Mouse (Mus musculus) bone marrow, adult 2 months (tissue): ENCODE measurements around the gene Krt10.

Source experiments
- CTCF ChIP-seq: fragments of 200-500 bp; IDR thresholded peaks from 2 replicates; pipeline ENCODE4 v1.5.1; 2011; ENCODE audit warnings: low read length, control low read depth; ENCODE audit not compliant: control insufficient read depth, insufficient read depth
- POLR2A ChIP-seq: fragments of 200-500 bp; IDR thresholded peaks from 2 replicates; pipeline ENCODE4 v1.6.1; 2011; ENCODE audit warnings: low read depth, mild to moderate bottlenecking, control low read depth, low read length, borderline replicate concordance; ENCODE audit not compliant: control insufficient read depth

DNA sequence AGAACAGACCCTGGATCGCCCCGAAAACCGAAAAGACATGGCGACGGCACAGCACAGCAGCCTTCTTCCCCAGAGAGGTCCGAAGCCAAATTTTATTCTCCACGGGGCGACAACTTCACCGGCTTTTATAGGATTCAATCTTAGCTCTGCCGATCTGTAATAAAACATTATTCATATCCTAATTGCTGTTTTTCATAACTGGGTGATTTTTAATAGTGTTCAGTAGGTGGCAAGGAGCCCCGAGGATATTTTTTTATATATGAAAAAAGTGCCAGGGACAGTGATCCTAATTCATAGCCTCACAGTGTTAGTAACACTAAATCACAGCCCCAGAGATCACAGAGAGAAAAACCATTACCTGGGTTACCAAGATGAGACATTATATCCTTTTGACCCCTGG, 51.3 kb downstream of the Krt10 start, which contains the start of gene Krt26:
- no peak for TF ChIP-seq POLR2A
- TF ChIP-seq CTCF, result no peak
